Mouse (Mus musculus): ENCODE measurements around the gene Irf8.

The Irf8 gene

GRCm38 (mm10) chr8:120755306-120756297, 19.4 kb downstream of the Irf8 start:
- TF ChIP-seq GATA4 (IDR thresholded peaks at IDR 0.05; ENCODE audit: insufficient replicate concordance, low read length) = no peak

GRCm38 (mm10) chr8:120758005-120758404, 21.8 kb downstream of the Irf8 start:
- no peak for TF ChIP-seq GATA4 (IDR thresholded peaks at IDR 0.05; ENCODE audit: insufficient replicate concordance, low read length)

- no peak for TF ChIP-seq GATA4 (IDR thresholded peaks at IDR 0.05; ENCODE audit: insufficient replicate concordance, low read length)
Measured at GRCm38 (mm10) chr8:120759847-120760246, 23.7 kb downstream of the Irf8 start.

- TF ChIP-seq GATA4 (IDR thresholded peaks at IDR 0.05; ENCODE audit: insufficient replicate concordance, low read length) = no peak
Measured at GRCm38 (mm10) chr8:120760341-120761215, 24.4 kb downstream of the Irf8 start.

GRCm38 (mm10) chr8:120763267-120763666, 27.1 kb downstream of the Irf8 start:
- no peak for TF ChIP-seq GATA4 (IDR thresholded peaks at IDR 0.05; ENCODE audit: insufficient replicate concordance, low read length)

- TF ChIP-seq GATA4 (IDR thresholded peaks at IDR 0.05; ENCODE audit: insufficient replicate concordance, low read length) = no peak
Measured at GRCm38 (mm10) chr8:120764638-120765037, 28.5 kb downstream of the Irf8 start.

GRCm38 (mm10) chr8:120766622-120767021, 30.5 kb downstream of the Irf8 start:
- no peak for TF ChIP-seq GATA4 (IDR thresholded peaks at IDR 0.05; ENCODE audit: insufficient replicate concordance, low read length)

GRCm38 (mm10) chr8:120768454-120769218, 32.5 kb downstream of the Irf8 start:
- TF ChIP-seq GATA4 (IDR thresholded peaks at IDR 0.05; ENCODE audit: insufficient replicate concordance, low read length) = no peak

- TF ChIP-seq GATA4 (IDR thresholded peaks at IDR 0.05; ENCODE audit: insufficient replicate concordance, low read length) = no peak
Measured at GRCm38 (mm10) chr8:120777184-120777583, 41.0 kb downstream of the Irf8 start.

- no peak for TF ChIP-seq GATA4 (IDR thresholded peaks at IDR 0.05; ENCODE audit: insufficient replicate concordance, low read length)
Measured at GRCm38 (mm10) chr8:120777732-120778131, 41.6 kb downstream of the Irf8 start.

GRCm38 (mm10) chr8:120779106-120779505, 42.9 kb downstream of the Irf8 start:
- TF ChIP-seq GATA4 (IDR thresholded peaks at IDR 0.05; ENCODE audit: insufficient replicate concordance, low read length) = no peak

GRCm38 (mm10) chr8:120783781-120784180, 47.6 kb downstream of the Irf8 start:
- no peak for TF ChIP-seq GATA4 (IDR thresholded peaks at IDR 0.05; ENCODE audit: insufficient replicate concordance, low read length)

GRCm38 (mm10) chr8:120786753-120787152, 50.6 kb downstream of the Irf8 start:
- TF ChIP-seq GATA4 (IDR thresholded peaks at IDR 0.05; ENCODE audit: insufficient replicate concordance, low read length) = no peak

- TF ChIP-seq GATA4 (IDR thresholded peaks at IDR 0.05; ENCODE audit: insufficient replicate concordance, low read length) = no peak
Measured at GRCm38 (mm10) chr8:120787631-120788030, 51.5 kb downstream of the Irf8 start.

GRCm38 (mm10) chr8:120792710-120793109, 56.6 kb downstream of the Irf8 start:
- TF ChIP-seq GATA4 (IDR thresholded peaks at IDR 0.05; ENCODE audit: insufficient replicate concordance, low read length) = no peak

All from liver, adult (tissue).